Mouse (Mus musculus) testis, adult 2 months (tissue): ENCODE measurements around the gene Iqch. TPM values are rescaled to one million over a fixed set of nuclear protein-coding genes. Genes with fewer than 3 reads are reported as not detected.

Experiments
- H3K27ac ChIP-seq: fragments of 200-500 bp; 2 replicates; pipeline ENCODE4 v1.5.1; 2012; ENCODE audit warnings: low read depth, low read length; ENCODE audit not compliant: control insufficient read depth, insufficient read depth
- H3K27me3 ChIP-seq: fragments of 200-500 bp; 2 replicates; pipeline ENCODE4 v1.6.1; 2012; ENCODE audit warnings: mild to moderate bottlenecking, low read length, moderate library complexity; ENCODE audit not compliant: control insufficient read depth, insufficient read depth
- H3K36me3 ChIP-seq: fragments of 200-500 bp; 2 replicates; pipeline ENCODE4 v1.6.1; 2012; ENCODE audit warnings: mild to moderate bottlenecking, low read length; ENCODE audit not compliant: control insufficient read depth, insufficient read depth
- H3K4me1 ChIP-seq: fragments of 200-500 bp; 2 replicates; pipeline ENCODE4 v1.6.1; 2012; ENCODE audit warnings: low read length; ENCODE audit not compliant: control insufficient read depth, insufficient read depth
- H3K4me3 ChIP-seq: fragments of 200-500 bp; 2 replicates; pipeline ENCODE4 v1.5.1; 2012; ENCODE audit warnings: low read depth, mild to moderate bottlenecking, low read length, moderate library complexity, mixed read lengths; ENCODE audit not compliant: control insufficient read depth
- CTCF ChIP-seq: fragments of 200-500 bp; IDR thresholded peaks from 2 replicates; pipeline ENCODE4 v1.5.1; 2012; ENCODE audit warnings: low read depth, mild to moderate bottlenecking, inconsistent platforms, low read length, moderate library complexity; ENCODE audit not compliant: control insufficient read depth, insufficient read depth, insufficient replicate concordance
- POLR2A ChIP-seq: fragments of 200-500 bp; IDR thresholded peaks from 2 replicates; pipeline ENCODE4 v1.6.1; 2012; ENCODE audit warnings: low read depth, mild to moderate bottlenecking, inconsistent platforms, low read length, moderate library complexity; ENCODE audit not compliant: control insufficient read depth
- polyA plus RNA-seq: library from polyadenylated mRNA; depleted of rRNA; stranded (reverse); fragments of >200 nt; gene quantifications from 2 replicates; pipeline ENCODE4 v1.2.3, GENCODE M21; 2012

The Iqch gene
- polyA plus RNA-seq, 1 experiment: 65.4 TPM

DNA sequence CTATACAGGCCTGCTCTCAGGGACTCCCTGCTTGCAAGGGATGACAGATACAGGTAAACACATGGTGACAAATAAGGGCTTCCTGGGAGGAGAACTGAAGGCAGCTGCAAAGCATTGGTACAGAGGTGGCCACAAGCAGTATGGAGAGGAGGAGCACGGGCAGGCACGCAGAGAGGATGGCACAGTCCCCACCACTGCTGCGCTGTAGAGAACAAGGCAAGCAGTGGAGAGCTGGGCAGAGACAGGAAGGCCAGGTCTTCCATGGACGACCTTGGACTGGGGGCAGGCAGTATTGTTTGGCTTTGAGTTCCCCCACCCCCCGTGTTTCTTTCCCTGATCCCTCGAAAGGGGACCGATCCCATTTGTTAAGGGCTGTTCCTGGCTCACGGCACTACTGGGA is 42.8 kb upstream of the Iqch start:
- peaks cover 6% of the 10 kb centered on the region for H3K36me3 ChIP-seq

DNA sequence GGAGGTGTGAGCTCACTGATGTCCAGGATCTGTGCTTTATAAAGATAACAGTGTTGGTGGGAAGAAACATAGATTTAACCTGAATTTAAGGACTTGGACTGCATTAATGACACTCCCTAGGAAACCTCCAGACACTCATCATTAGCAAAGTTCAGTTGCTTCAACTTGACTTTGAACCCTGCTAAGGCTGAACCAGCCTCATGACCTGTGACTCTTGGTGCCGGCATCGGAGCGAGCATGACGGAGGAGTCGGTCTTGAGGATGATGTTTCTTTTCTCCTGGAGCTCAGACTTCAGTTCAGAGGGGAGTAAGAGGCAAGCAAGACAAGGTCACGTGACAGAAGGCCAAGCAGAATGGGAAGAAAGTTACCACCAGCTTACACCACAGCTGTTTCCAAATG is 41.7 kb upstream of the Iqch start:
- peaks cover 6% of the 10 kb centered on the region for H3K36me3 ChIP-seq
- no peak overlapping the region for H3K4me3 ChIP-seq

More for the DNA sequence above, 42.8 kb upstream of the Iqch start:
- Histone ChIP-seq H3K27ac (no peak overlapping the region), H3K4me1 (no peaks in the 10 kb centered on the region), H3K27me3 (no peaks in the 10 kb centered on the region), H3K4me3 (no peak overlapping the region)
- no peak for TF ChIP-seq POLR2A
- no peak for TF ChIP-seq CTCF

DNA sequence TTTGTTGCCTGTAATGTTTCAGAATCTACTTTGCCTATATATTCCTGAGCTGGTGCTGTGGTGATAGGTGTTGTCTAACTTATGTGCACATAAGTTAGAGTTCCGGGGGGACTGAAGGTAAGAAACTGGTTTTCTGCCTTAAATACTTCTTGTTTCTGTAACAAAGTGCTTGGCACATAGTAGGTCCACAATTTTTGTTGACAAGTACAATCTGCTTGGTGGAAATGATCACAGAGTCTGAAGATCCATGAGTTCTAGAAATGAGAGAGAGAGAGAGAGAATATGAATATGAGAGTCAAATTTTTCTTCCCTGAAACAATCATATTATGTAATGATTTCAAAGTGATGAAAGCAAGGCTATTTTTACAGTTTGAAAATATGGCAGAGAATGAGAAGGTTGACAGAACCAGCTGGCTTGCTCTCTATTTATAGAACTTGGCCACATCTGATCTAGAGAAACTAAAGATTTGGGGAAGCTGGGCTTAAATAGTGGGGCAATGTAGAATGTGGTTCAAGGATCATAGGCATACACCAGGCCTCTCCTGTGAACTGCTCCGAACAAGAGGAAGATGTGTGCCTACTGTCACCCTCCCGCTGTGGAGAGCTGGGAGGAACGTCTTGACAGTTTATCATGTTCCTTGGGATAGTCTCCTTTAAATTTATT is 39.8 kb upstream of the Iqch start:
- H3K27me3 ChIP-seq: no peaks in the 10 kb centered on the region
- no peaks in the 10 kb centered on the region for H3K4me1 ChIP-seq
- H3K27ac ChIP-seq: no peak overlapping the region
- TF ChIP-seq CTCF (no peak), POLR2A (no peak)
- no peak overlapping the region for H3K4me3 ChIP-seq
- peaks cover 6% of the 10 kb centered on the region for H3K36me3 ChIP-seq

More for the DNA sequence above, 41.7 kb upstream of the Iqch start:
- no peaks in the 10 kb centered on the region for H3K4me1 ChIP-seq
- H3K27me3 ChIP-seq: no peaks in the 10 kb centered on the region
- no peak for TF ChIP-seq CTCF
- TF ChIP-seq POLR2A: no peak
- H3K27ac ChIP-seq: no peak overlapping the region

DNA sequence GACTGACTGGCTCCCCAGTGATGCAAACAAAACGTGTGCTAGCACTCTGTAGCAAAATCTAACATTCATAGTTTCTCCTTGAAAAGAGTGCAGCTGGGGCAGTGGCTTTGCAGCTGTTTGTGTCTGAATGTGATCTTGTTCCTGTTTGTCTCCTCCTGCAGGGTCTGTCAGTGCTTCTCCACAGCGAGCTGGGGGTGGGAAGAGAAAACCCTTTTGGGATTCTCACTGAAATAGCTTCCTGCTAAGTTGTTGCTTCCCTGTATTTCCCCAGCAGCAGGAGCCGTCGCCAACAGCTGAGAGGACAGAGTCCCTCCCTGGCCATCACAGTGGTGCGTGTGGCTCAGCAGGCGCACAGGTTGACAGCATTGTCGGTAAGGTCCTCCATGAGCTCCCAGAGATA is 33.8 kb upstream of the Iqch start:
- no peak for TF ChIP-seq CTCF
- no peak for TF ChIP-seq POLR2A
- Histone ChIP-seq H3K36me3 (peaks cover 4% of the 10 kb centered on the region), H3K27me3 (no peaks in the 10 kb centered on the region)

DNA sequence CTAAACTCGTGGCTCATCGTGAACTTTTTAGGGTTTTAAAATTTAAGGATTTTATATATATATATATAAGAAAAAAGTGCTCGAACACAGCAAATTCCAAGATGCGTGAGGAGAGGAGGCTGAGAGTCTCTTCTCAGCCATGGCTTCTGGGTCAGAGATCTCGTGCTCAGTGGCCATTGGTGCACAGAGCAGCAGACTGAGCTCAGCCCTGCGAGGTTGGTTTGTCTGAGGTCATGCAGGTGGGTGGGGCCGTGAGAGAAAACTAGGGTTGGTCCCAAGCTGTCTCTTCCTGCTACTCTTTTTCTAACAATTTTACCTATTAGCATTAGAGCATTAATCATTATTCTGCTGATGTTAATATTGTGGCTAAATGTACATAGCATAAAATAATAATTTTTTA is 31.0 kb upstream of the Iqch start:
- Histone ChIP-seq H3K27me3 (no peaks in the 10 kb centered on the region), H3K27ac (no peak overlapping the region), H3K4me1 (no peaks in the 10 kb centered on the region), H3K4me3 (no peak overlapping the region), H3K36me3 (no peaks in the 10 kb centered on the region; the same call in 1 of the 2 replicates)
- TF ChIP-seq CTCF: no peak
- TF ChIP-seq POLR2A: no peak

More for the DNA sequence above, 33.8 kb upstream of the Iqch start:
- Histone ChIP-seq H3K27ac (no peak overlapping the region), H3K4me1 (no peaks in the 10 kb centered on the region), H3K4me3 (no peak overlapping the region)

DNA sequence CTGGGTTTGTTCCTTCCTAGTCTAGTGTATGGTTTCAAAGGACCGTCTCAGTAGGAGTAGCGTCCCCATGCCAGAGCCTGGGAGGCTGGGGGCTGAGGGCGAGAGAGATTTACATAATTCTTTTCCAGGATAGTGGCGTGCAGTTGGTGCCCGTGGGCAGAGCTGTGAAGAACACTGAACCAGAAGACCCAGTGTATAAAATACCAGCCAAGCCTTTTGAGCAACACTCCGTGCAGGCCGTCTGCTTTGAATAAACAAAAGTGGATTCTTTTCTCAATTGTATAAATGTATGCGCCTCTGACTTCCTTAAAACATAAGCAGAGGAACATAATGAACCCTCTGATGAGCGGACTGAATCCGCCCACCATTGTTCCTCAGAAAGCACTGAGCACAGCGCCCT is 30.6 kb upstream of the Iqch start:
- Histone ChIP-seq H3K27ac (no peak overlapping the region), H3K36me3 (no peaks in the 10 kb centered on the region; the same call in 1 of the 2 replicates), H3K27me3 (no peaks in the 10 kb centered on the region), H3K4me3 (no peak overlapping the region), H3K4me1 (no peaks in the 10 kb centered on the region)
- no peak for TF ChIP-seq CTCF
- TF ChIP-seq POLR2A: no peak

DNA sequence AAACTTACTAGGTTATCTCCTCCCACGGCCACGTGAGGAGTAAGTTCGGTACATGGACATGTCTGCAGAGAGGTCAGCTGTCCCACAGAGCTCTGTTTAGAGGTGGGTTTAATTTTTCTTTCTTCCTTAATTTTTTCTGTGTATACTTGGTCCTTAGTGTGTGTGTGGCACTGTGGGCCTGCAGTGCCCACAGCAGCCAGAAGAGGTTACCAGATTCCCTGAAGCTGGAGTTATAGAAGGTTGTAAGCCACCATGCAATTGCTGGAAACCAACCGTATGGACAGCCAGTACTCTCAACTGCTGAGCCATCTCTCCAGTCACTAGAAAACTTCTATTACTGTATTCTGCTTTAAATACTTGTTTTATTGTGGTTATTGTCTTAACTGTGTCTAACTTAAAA is 29.8 kb upstream of the Iqch start:
- H3K4me1 ChIP-seq: no peaks in the 10 kb centered on the region
- H3K27me3 ChIP-seq: no peaks in the 10 kb centered on the region
- H3K27ac ChIP-seq: no peak overlapping the region
- no peaks in the 10 kb centered on the region; the same call in 1 of the 2 replicates for H3K36me3 ChIP-seq
- TF ChIP-seq CTCF: no peak
- TF ChIP-seq POLR2A: no peak
- no peak overlapping the region for H3K4me3 ChIP-seq
